Mouse (Mus musculus) lung, postnatal 0 days (tissue): ENCODE measurements at regions not wholly inside any gene's neighbourhood (a gene's known extent, or its start where the extent isn't known, plus 50 kb on each side); places are given as distances from the start of the nearest gene placed in this dataset.

Experiments used
- CTCF ChIP-seq: IDR thresholded peaks from 2 replicates; pipeline ENCODE4 v1.5.1; 2016; ENCODE audit warnings: antibody characterized with exemption, mild to moderate bottlenecking
- EP300 ChIP-seq: IDR thresholded peaks from 2 replicates; pipeline ENCODE4 v1.6.1; 2016; ENCODE audit warnings: antibody characterized with exemption, mild to moderate bottlenecking, control low read depth

DNA sequence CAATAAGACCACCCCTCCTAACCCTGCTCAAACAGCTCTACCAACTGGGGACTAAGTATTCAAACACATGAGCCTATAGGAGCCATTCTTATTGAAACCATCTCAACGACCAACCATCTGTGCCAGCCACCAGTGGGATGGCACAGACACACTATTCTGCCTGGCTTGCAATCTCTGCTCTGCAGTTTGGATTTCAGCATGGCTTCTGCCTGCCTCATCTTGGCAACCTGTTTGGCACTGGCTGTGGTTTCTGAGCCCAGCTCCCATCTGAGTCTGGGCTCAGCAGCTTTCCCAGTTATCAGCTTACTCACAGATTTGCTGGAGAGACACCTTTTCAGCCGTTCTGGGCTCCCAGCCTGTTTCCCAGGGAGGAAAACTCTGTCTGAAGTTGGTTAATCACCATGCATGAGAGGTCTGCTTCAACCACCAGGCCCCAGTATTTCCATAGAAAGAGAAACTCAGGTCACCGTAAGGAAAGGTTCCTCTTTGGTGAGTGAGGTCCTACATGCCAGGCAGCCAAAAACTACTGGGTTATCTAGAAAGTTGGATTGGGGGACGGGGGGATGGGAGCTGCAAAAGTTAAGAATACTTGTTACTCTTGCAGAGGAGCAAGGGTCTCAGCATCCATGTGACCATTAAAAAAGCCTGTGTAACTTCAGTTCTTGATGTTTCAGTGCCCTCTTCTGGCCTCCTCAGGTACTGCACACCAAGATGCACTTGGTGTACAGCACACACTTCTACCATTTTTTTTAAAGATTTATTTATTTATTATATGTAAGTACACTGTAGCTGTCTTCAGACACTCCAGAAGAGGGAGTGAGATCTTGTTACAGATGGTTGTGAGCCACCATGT is 68.1 kb upstream of the Caprin1 start:
- TF ChIP-seq EP300: no peak
- TF ChIP-seq CTCF: peak; percentile 72
